Mouse (Mus musculus) lung, postnatal 25 days (tissue): ENCODE measurements around the gene Ndufv3.
A peak's percentile ranks its signal among the peaks of the same experiment; 100 is the strongest.

ENCODE experiments used
- DNase-seq: peaks from one replicate; pipeline ENCODE4 v3.0.0; 2022; ENCODE audit warnings: low spot score

Ndufv3 gene

GRCm38 (mm10) chr17:31519946-31520838 lies at the start of gene Ndufv3, which contains the start of gene Wdr4:
Ndufv3 (plus strand) TSS chr17:31520115.
Wdr4 (minus strand) TSS chr17:31519980.
- DNase-seq = peak; percentile 100

GRCm38 (mm10) chr17:31470766-31471418 lies 49.0 kb upstream of the Ndufv3 start:
- DNase-seq = no peak

GRCm38 (mm10) chr17:31474388-31474787 lies 45.5 kb upstream of the Ndufv3 start:
- DNase-seq = no peak

- no peak for DNase-seq
Measured at GRCm38 (mm10) chr17:31478606-31479005, 41.3 kb upstream of the Ndufv3 start.

- no peak for DNase-seq
Measured at GRCm38 (mm10) chr17:31479108-31479844, 40.6 kb upstream of the Ndufv3 start.

GRCm38 (mm10) chr17:31486616-31487198 lies 33.2 kb upstream of the Ndufv3 start:
- no peak for DNase-seq

- no peak for DNase-seq
Measured at GRCm38 (mm10) chr17:31487433-31488060, 32.4 kb upstream of the Ndufv3 start.

GRCm38 (mm10) chr17:31491355-31491754 lies 28.6 kb upstream of the Ndufv3 start:
- no peak for DNase-seq

GRCm38 (mm10) chr17:31492416-31492815 lies 27.5 kb upstream of the Ndufv3 start:
- peak; percentile 80 for DNase-seq

GRCm38 (mm10) chr17:31494989-31495388 lies 24.9 kb upstream of the Ndufv3 start:
- DNase-seq = no peak

- no peak for DNase-seq
Measured at GRCm38 (mm10) chr17:31497726-31498125, 22.2 kb upstream of the Ndufv3 start.

GRCm38 (mm10) chr17:31499725-31500124 lies 20.2 kb upstream of the Ndufv3 start:
- DNase-seq = no peak

- DNase-seq = peak; percentile 42
Measured at GRCm38 (mm10) chr17:31500416-31500815, 19.5 kb upstream of the Ndufv3 start.

GRCm38 (mm10) chr17:31500908-31501307 lies 19.0 kb upstream of the Ndufv3 start:
- DNase-seq = no peak

GRCm38 (mm10) chr17:31502261-31502927 lies 17.5 kb upstream of the Ndufv3 start:
- DNase-seq = no peak

- no peak for DNase-seq
Measured at GRCm38 (mm10) chr17:31503337-31503736, 16.6 kb upstream of the Ndufv3 start.

- DNase-seq = no peak
Measured at GRCm38 (mm10) chr17:31503936-31504335, 16.0 kb upstream of the Ndufv3 start.

- no peak for DNase-seq
Measured at GRCm38 (mm10) chr17:31505013-31505412, 14.9 kb upstream of the Ndufv3 start.

- no peak for DNase-seq
Measured at GRCm38 (mm10) chr17:31506282-31506681, 13.6 kb upstream of the Ndufv3 start.

- no peak for DNase-seq
Measured at GRCm38 (mm10) chr17:31510944-31511343, 9.0 kb upstream of the Ndufv3 start.
